Mouse (Mus musculus) embryonic facial prominence, embryonic 14.5 days (tissue): Measurements from ENCODE around the gene Nuak1. TPM values are rescaled to one million over a fixed set of nuclear protein-coding genes. Genes with fewer than 3 reads are reported as not detected.

ENCODE experiments used
- ATAC-seq: fragments of 200-750 bp; cut with Nextera tagmentation; 2 replicates; pipeline ENCODE4 v1.8.0; 2017; ENCODE audit warnings: low read depth, moderate number of reproducible peaks, moderate TSS enrichment
- DNase-seq: peaks from one replicate; pipeline ENCODE4 v3.0.0-alpha.2; 2015; ENCODE audit warnings: low spot score
- H3K27ac ChIP-seq: fragments of 300-500 bp; sonication (generic); replicated peaks from 2 replicates; pipeline ENCODE4 v1.5.1; 2014; ENCODE audit warnings: low read depth, mild to moderate bottlenecking, low read length, moderate library complexity
- H3K27me3 ChIP-seq: fragments of 300-500 bp; sonication (generic); replicated peaks from 2 replicates; pipeline ENCODE4 v1.6.1; 2014; ENCODE audit warnings: low read length; ENCODE audit not compliant: control insufficient read depth, insufficient read depth
- H3K36me3 ChIP-seq: fragments of 300-500 bp; sonication (generic); 2 replicates; pipeline ENCODE4 v1.6.1; 2014; ENCODE audit warnings: low read length, mixed read lengths; ENCODE audit not compliant: control insufficient read depth, insufficient read depth
- H3K4me1 ChIP-seq: fragments of 300-500 bp; sonication (generic); 2 replicates; pipeline ENCODE4 v1.6.1; 2014; ENCODE audit warnings: antibody characterized with exemption, low read length; ENCODE audit not compliant: control insufficient read depth, insufficient read depth
- H3K4me2 ChIP-seq: fragments of 300-500 bp; sonication (generic); 2 replicates; pipeline ENCODE4 v1.6.1; 2014; ENCODE audit warnings: low read depth, mild to moderate bottlenecking, low read length, moderate library complexity, mixed read lengths
- H3K4me3 ChIP-seq: fragments of 300-500 bp; sonication (generic); 2 replicates; pipeline ENCODE4 v1.5.1; 2014; ENCODE audit warnings: low read depth, mild to moderate bottlenecking, low read length
- H3K9ac ChIP-seq: fragments of 300-500 bp; sonication (generic); 2 replicates; pipeline ENCODE4 v1.6.1; 2014; ENCODE audit warnings: low read depth, mild to moderate bottlenecking, low read length, moderate library complexity, mixed read lengths
- H3K9me3 ChIP-seq: fragments of 300-500 bp; sonication (generic); 2 replicates; pipeline ENCODE4 v1.6.1; 2016; ENCODE audit warnings: low read length; ENCODE audit not compliant: control insufficient read depth
- WGBS: fragments of 180-500 bp; shearing (Covaris S2); extraction: QIAGEN DNeasy Blood & Tissue Kit; methylation state at CpG from one replicate; pipeline ENCODE4 v1.1.7; 2014; 5-methylcytosine and 5-hydroxymethylcytosine counted together
- polyA plus RNA-seq: library from polyadenylated mRNA; unstranded; fragments of >200 nt; fragmentation: Nextera tagmentation; extraction: Ambion mirVana; gene quantifications from 2 replicates; pipeline ENCODE4 v1.2.1, GENCODE M21; 2014

Gene Nuak1
- polyA plus RNA-seq, 1 experiment from 2014 or later, result 3.7 TPM

- DNase-seq, result no peak
- H3K4me3 ChIP-seq, result no peak overlapping the region
- 72% methylated on average over 16 of the region's 16 CpGs for WGBS
- H3K4me1 ChIP-seq, result peaks cover 21% of the 10 kb centered on the region
- H3K4me2 ChIP-seq, result no peak overlapping the region
- no peaks in the 10 kb centered on the region for H3K27me3 ChIP-seq
- no peak for ATAC-seq
- peaks cover 12% of the 10 kb centered on the region; the same call in 1 of the 2 replicates for H3K36me3 ChIP-seq
- no peaks in the 10 kb centered on the region for H3K9me3 ChIP-seq
- no peak overlapping the region for H3K9ac ChIP-seq
- H3K27ac ChIP-seq, result no peak overlapping the region
Observed at GRCm38 (mm10) chr10:84411122-84412105, 29.0 kb downstream of the Nuak1 start.

- H3K4me1 ChIP-seq, result peaks cover 21% of the 10 kb centered on the region
- no peak overlapping the region for H3K9ac ChIP-seq
- no peaks in the 10 kb centered on the region for H3K27me3 ChIP-seq
- peaks cover 12% of the 10 kb centered on the region; the same call in 1 of the 2 replicates for H3K36me3 ChIP-seq
- 73% methylated on average over 13 of the region's 13 CpGs for WGBS
- H3K27ac ChIP-seq, result no peak overlapping the region
- H3K4me2 ChIP-seq, result no peak overlapping the region
- peak; percentile 70 for DNase-seq
- no peak overlapping the region for H3K4me3 ChIP-seq
- no peaks in the 10 kb centered on the region for H3K9me3 ChIP-seq
- ATAC-seq, result no peak
Observed at GRCm38 (mm10) chr10:84408965-84409660, 31.3 kb downstream of the Nuak1 start.

GRCm38 (mm10) chr10:84405135-84405776 lies 35.1 kb downstream of the Nuak1 start:
- no peak for ATAC-seq
- Histone ChIP-seq H3K27ac (no peak overlapping the region), H3K4me2 (no peak overlapping the region), H3K27me3 (no peaks in the 10 kb centered on the region), H3K4me3 (no peak overlapping the region), H3K9ac (no peak overlapping the region), H3K4me1 (peaks cover 16% of the 10 kb centered on the region), H3K36me3 (peaks cover 12% of the 10 kb centered on the region; the same call in 1 of the 2 replicates), H3K9me3 (no peaks in the 10 kb centered on the region)
- DNase-seq, result peak; percentile 53
- WGBS, result 40% methylated on average over 8 of the region's 8 CpGs

GRCm38 (mm10) chr10:84401907-84402371 lies 38.5 kb downstream of the Nuak1 start:
- ATAC-seq, result peak; percentile 37; the same call in 1 of the 2 replicates
- Histone ChIP-seq H3K9ac (no peak overlapping the region), H3K4me3 (no peak overlapping the region), H3K27ac (no peak overlapping the region), H3K36me3 (0 out of 2 replicates have a peak, but pooled peaks cover under 1% of the 10 kb centered on the region), H3K4me1 (peaks cover 3% of the 10 kb centered on the region; the same call in 1 of the 2 replicates), H3K27me3 (no peaks in the 10 kb centered on the region), H3K9me3 (no peaks in the 10 kb centered on the region), H3K4me2 (no peak overlapping the region)
- 35% methylated on average over 6 of the region's 7 CpGs for WGBS
- DNase-seq, result peak; percentile 43

- no peak for ATAC-seq
Observed at GRCm38 (mm10) chr10:84401189-84401588, 39.2 kb downstream of the Nuak1 start.

GRCm38 (mm10) chr10:84400037-84400681 lies 40.2 kb downstream of the Nuak1 start:
- Histone ChIP-seq H3K9ac (no peak overlapping the region), H3K36me3 (no peaks in the 10 kb centered on the region), H3K4me3 (no peak overlapping the region), H3K27me3 (no peaks in the 10 kb centered on the region), H3K4me2 (no peak overlapping the region), H3K27ac (no peak overlapping the region), H3K4me1 (peaks cover 5% of the 10 kb centered on the region), H3K9me3 (no peaks in the 10 kb centered on the region)
- 69% methylated on average over 7 of the region's 7 CpGs for WGBS
- no peak for DNase-seq
- ATAC-seq, result no peak

More at GRCm38 (mm10) chr10:84401189-84401588, 39.2 kb downstream of the Nuak1 start:
- DNase-seq, result no peak
- no peak overlapping the region for H3K4me3 ChIP-seq
- H3K9me3 ChIP-seq, result no peaks in the 10 kb centered on the region
- no peaks in the 10 kb centered on the region for H3K36me3 ChIP-seq
- H3K27ac ChIP-seq, result no peak overlapping the region
- H3K4me2 ChIP-seq, result no peak overlapping the region
- WGBS, result 51% methylated on average over 4 of the region's 4 CpGs
- H3K4me1 ChIP-seq, result peaks cover 3% of the 10 kb centered on the region; the same call in 1 of the 2 replicates
- no peaks in the 10 kb centered on the region for H3K27me3 ChIP-seq
- no peak overlapping the region for H3K9ac ChIP-seq

- no peak overlapping the region for H3K4me3 ChIP-seq
- no peak for DNase-seq
- no peak for ATAC-seq
- H3K27me3 ChIP-seq, result no peaks in the 10 kb centered on the region
- H3K9me3 ChIP-seq, result no peaks in the 10 kb centered on the region
- whole genome bisulfite sequencing, result 85% methylated on average over 4 of the region's 4 CpGs
- H3K4me2 ChIP-seq, result no peak overlapping the region
- H3K36me3 ChIP-seq, result no peaks in the 10 kb centered on the region
- H3K4me1 ChIP-seq, result peaks cover 13% of the 10 kb centered on the region; the same call in 1 of the 2 replicates
- H3K27ac ChIP-seq, result no peak overlapping the region
- H3K9ac ChIP-seq, result no peak overlapping the region
Observed at GRCm38 (mm10) chr10:84397276-84397675, 43.1 kb downstream of the Nuak1 start.
